Mouse (Mus musculus): ENCODE measurements around the gene Nup214.

Gene Nup214

GRCm38 (mm10) chr2:31974141-31974808 is at the start of gene Nup214:
TSS of gene Nup214 (plus strand) at chr2:31974436.
- DNase-seq, result peak; percentile 99

GRCm38 (mm10) chr2:31924811-31925210 is 49.4 kb upstream of the Nup214 start:
- DNase-seq, result peak; percentile 36

- DNase-seq, result no peak
Observed at GRCm38 (mm10) chr2:31925936-31926335, 48.3 kb upstream of the Nup214 start.

- DNase-seq, result no peak
Observed at GRCm38 (mm10) chr2:31929664-31930063, 44.6 kb upstream of the Nup214 start.

- DNase-seq, result no peak
Observed at GRCm38 (mm10) chr2:31934551-31934950, 39.7 kb upstream of the Nup214 start.

- no peak for DNase-seq
Observed at GRCm38 (mm10) chr2:31935054-31935453, 39.2 kb upstream of the Nup214 start.

- DNase-seq, result no peak
Observed at GRCm38 (mm10) chr2:31938298-31938697, 35.9 kb upstream of the Nup214 start.

- DNase-seq, result no peak
Observed at GRCm38 (mm10) chr2:31943011-31943410, 31.2 kb upstream of the Nup214 start.

GRCm38 (mm10) chr2:31945580-31945979 is 28.7 kb upstream of the Nup214 start:
- no peak for DNase-seq

- no peak for DNase-seq
Observed at GRCm38 (mm10) chr2:31948392-31948791, 25.8 kb upstream of the Nup214 start.

GRCm38 (mm10) chr2:31948801-31949200 is 25.4 kb upstream of the Nup214 start:
- DNase-seq, result no peak

- peak; percentile 75 for DNase-seq
Observed at GRCm38 (mm10) chr2:31950058-31950871, 24.0 kb upstream of the Nup214 start, which contains the start of gene Aif1l. TSS of gene Aif1l (plus strand) at chr2:31950139.

GRCm38 (mm10) chr2:31950966-31951365 is 23.3 kb upstream of the Nup214 start:
- DNase-seq, result no peak

- DNase-seq, result no peak
Observed at GRCm38 (mm10) chr2:31952236-31952635, 22.0 kb upstream of the Nup214 start.

- DNase-seq, result no peak
Observed at GRCm38 (mm10) chr2:31952725-31953124, 21.5 kb upstream of the Nup214 start.

- DNase-seq, result no peak
Observed at GRCm38 (mm10) chr2:31953687-31954086, 20.5 kb upstream of the Nup214 start.

- no peak for DNase-seq
Observed at GRCm38 (mm10) chr2:31954779-31955181, 19.5 kb upstream of the Nup214 start.

GRCm38 (mm10) chr2:31955686-31956085 is 18.6 kb upstream of the Nup214 start:
- DNase-seq, result no peak

- no peak for DNase-seq
Observed at GRCm38 (mm10) chr2:31957211-31957610, 17.0 kb upstream of the Nup214 start.

GRCm38 (mm10) chr2:31960986-31961385 is 13.2 kb upstream of the Nup214 start:
- DNase-seq, result no peak

GRCm38 (mm10) chr2:31961791-31962222 is 12.4 kb upstream of the Nup214 start:
- DNase-seq, result no peak

- no peak for DNase-seq
Observed at GRCm38 (mm10) chr2:31962501-31963224, 11.6 kb upstream of the Nup214 start.

- no peak for DNase-seq
Observed at GRCm38 (mm10) chr2:31963491-31963890, 10.7 kb upstream of the Nup214 start.
